Comparison of ENCODE assay signal across 23 mouse cellular contexts in genomic region chr3:54528292-54528691, GRCm38 (mm10).
A peak's percentile ranks its signal among the peaks of the same experiment; 100 is the strongest.
DNase-seq lines count a peak whose midpoint lies in the region; ATAC-seq and TF ChIP-seq lines count a peak whose summit lies in the region.
"Had no signal": no experiment of that assay in that cellular context is flagged by ENCODE, and none has a peak within 500 bp of the region (broad histone marks: within the 10 kb centered on the region; RNA-seq: fewer than 3 reads in every experiment).

No protein-coding gene starts in this region.

- H3K27ac ChIP-seq in kidney, postnatal 0 days: no peak overlapping the region
- H3K27ac ChIP-seq in kidney, embryonic 16.5 days (ENCODE audit: low read length): no peak overlapping the region
- no peak overlapping the region for H3K27ac ChIP-seq in midbrain, postnatal 0 days (ENCODE audit: low read depth, low read length)
- H3K27ac ChIP-seq in midbrain, embryonic 14.5 days (replicated peaks; ENCODE audit: low read depth, low read length): no peak overlapping the region
- no peak overlapping the region for H3K27ac ChIP-seq in ES-E14 (ENCODE audit: insufficient read depth, low read depth, low read length, poor library complexity, severe bottlenecking)
- H3K27ac ChIP-seq: lung, embryonic 15.5 days; macrophage; neural tube, embryonic 13.5 days had no signal

- no peak for DNase-seq in kidney, postnatal 0 days (ENCODE audit: low spot score)
- DNase-seq in midbrain, postnatal 0 days (ENCODE audit: low spot score): no peak
- no peak for DNase-seq in midbrain, embryonic 14.5 days
- peak; percentile 16 for DNase-seq in ES-E14 (ENCODE audit: low read depth, low spot score)
- DNase-seq in naive thymus-derived CD4-positive, alpha-beta T cell, adult 2 months (ENCODE audit: low read depth): peak; percentile 33
- DNase-seq in cerebellum, adult 8-10 months: no peak
- DNase-seq in yolk sac, embryonic 10.5 days (ENCODE audit: low spot score): no peak
- DNase-seq: adrenal gland, postnatal 25 days; cerebellum, adult 11-12 months; cerebellum, postnatal 25 days; embryo, embryonic 11 days; heart, adult 18-20 months; heart, postnatal 4 days; kidney, adult 8-10 months; kidney, postnatal 4 days; thymus, adult 18-20 months had no signal

- H3K9me3 ChIP-seq in kidney, postnatal 0 days (replicated peaks; ENCODE audit: low read length): peaks cover 5% of the 10 kb centered on the region
- peaks cover 6% of the 10 kb centered on the region for H3K9me3 ChIP-seq in kidney, embryonic 16.5 days (ENCODE audit: low read length)
- H3K9me3 ChIP-seq in midbrain, postnatal 0 days (ENCODE audit: low read length): 0 out of 2 replicates have a peak, but pooled peaks cover 4% of the 10 kb centered on the region
- H3K9me3 ChIP-seq in midbrain, embryonic 14.5 days (ENCODE audit: control insufficient read depth, low read length): 0 out of 2 replicates have a peak, but pooled peaks cover 6% of the 10 kb centered on the region
- no peaks in the 10 kb centered on the region for H3K9me3 ChIP-seq in ES-E14 (ENCODE audit: control insufficient read depth, insufficient read depth, low read depth, low read length)

- in situ Hi-C loops in ES-E14 (cut with MboI; ENCODE audit: low sequenced_read_pairs in 2 of 2, unreplicated experiment in 2 of 2): loop anchor here in 1 of 2 experiments (10.0 kb wide), 1 partner anchor 173 kb away; no protein-coding TSS in a partner anchor

- WGBS in kidney, postnatal 0 days: 79% methylated on average over 3 of the region's 3 CpGs
- 89% methylated on average over 3 of the region's 3 CpGs for WGBS in kidney, embryonic 16.5 days
- 89% methylated on average over 3 of the region's 3 CpGs for WGBS in midbrain, postnatal 0 days
- 85% methylated on average over 3 of the region's 3 CpGs for WGBS in midbrain, embryonic 14.5 days

- H3K4me3 ChIP-seq in kidney, postnatal 0 days (replicated peaks; ENCODE audit: low read depth, low read length): no peak overlapping the region
- no peak overlapping the region for H3K4me3 ChIP-seq in kidney, embryonic 16.5 days (ENCODE audit: low read length)
- no peak overlapping the region for H3K4me3 ChIP-seq in midbrain, postnatal 0 days (ENCODE audit: low read depth, low read length)
- no peak overlapping the region for H3K4me3 ChIP-seq in midbrain, embryonic 14.5 days (replicated peaks; ENCODE audit: low read depth, low read length)
- H3K4me3 ChIP-seq in ES-E14 (ENCODE audit: insufficient read depth in 1 of 2, low read depth in 1 of 2, low read length in 2 of 2, poor library complexity in 1 of 2, severe bottlenecking in 1 of 2): no peak overlapping the region
- H3K4me3 ChIP-seq: lung, embryonic 15.5 days; neural tube, embryonic 13.5 days had no signal

- no peak overlapping the region for H3K9ac ChIP-seq in kidney, postnatal 0 days (ENCODE audit: low read depth, low read length)
- H3K9ac ChIP-seq in kidney, embryonic 16.5 days (replicated peaks; ENCODE audit: low read length): no peak overlapping the region
- no peak overlapping the region for H3K9ac ChIP-seq in midbrain, postnatal 0 days (replicated peaks; ENCODE audit: low read length, poor library complexity, severe bottlenecking)
- H3K9ac ChIP-seq in midbrain, embryonic 14.5 days (replicated peaks; ENCODE audit: low read length): no peak overlapping the region
- H3K9ac ChIP-seq in ES-E14 (ENCODE audit: insufficient read depth, low read depth, low read length, poor library complexity, severe bottlenecking): no peak overlapping the region
- H3K9ac ChIP-seq: lung, embryonic 15.5 days; neural tube, embryonic 13.5 days had no signal

- H3K27me3 ChIP-seq in kidney, postnatal 0 days (ENCODE audit: insufficient read depth, low read length): no peaks in the 10 kb centered on the region
- no peaks in the 10 kb centered on the region for H3K27me3 ChIP-seq in kidney, embryonic 16.5 days (ENCODE audit: insufficient read depth, low read length)
- H3K27me3 ChIP-seq in midbrain, postnatal 0 days (ENCODE audit: insufficient read depth, low read length): no peaks in the 10 kb centered on the region
- H3K27me3 ChIP-seq in midbrain, embryonic 14.5 days (ENCODE audit: control insufficient read depth, insufficient read depth, low read length): no peaks in the 10 kb centered on the region
- H3K27me3 ChIP-seq: lung, embryonic 15.5 days; neural tube, embryonic 13.5 days had no signal

- no peak for ATAC-seq in kidney, postnatal 0 days (replicated peaks; ENCODE audit: low FRiP score, low read depth)
- no peak for ATAC-seq in kidney, embryonic 16.5 days (ENCODE audit: low FRiP score, low TSS enrichment)
- no peak for ATAC-seq in midbrain, postnatal 0 days (ENCODE audit: low FRiP score)
- ATAC-seq in midbrain, embryonic 14.5 days (ENCODE audit: low FRiP score, low TSS enrichment): no peak
- ATAC-seq: forebrain, embryonic 16.5 days; hindbrain, embryonic 16.5 days had no signal

- TF ChIP-seq CTCF in kidney, postnatal 0 days (IDR thresholded peaks at IDR 0.05; ENCODE audit: low read depth): peak; percentile 33; the same call in 1 of the 2 replicates
- TF ChIP-seq CTCF in midbrain, postnatal 0 days (IDR thresholded peaks at IDR 0.05): 0 out of 2 replicates have a peak, but pooled peaks have one; percentile 18

- H3K36me3 ChIP-seq in kidney, postnatal 0 days (ENCODE audit: insufficient read depth, low read length): no peaks in the 10 kb centered on the region
- H3K36me3 ChIP-seq in kidney, embryonic 16.5 days (ENCODE audit: insufficient read depth, low read length): no peaks in the 10 kb centered on the region
- H3K36me3 ChIP-seq in midbrain, postnatal 0 days (ENCODE audit: insufficient read depth, low read length): no peaks in the 10 kb centered on the region
- H3K36me3 ChIP-seq in midbrain, embryonic 14.5 days (ENCODE audit: control insufficient read depth, insufficient read depth, low read length): no peaks in the 10 kb centered on the region
- H3K36me3 ChIP-seq in ES-E14 (ENCODE audit: control insufficient read depth, insufficient read depth, low read length, poor library complexity, severe bottlenecking): no peaks in the 10 kb centered on the region
- H3K36me3 ChIP-seq: lung, embryonic 15.5 days; neural tube, embryonic 13.5 days had no signal

- no peak overlapping the region for H3K4me2 ChIP-seq in kidney, postnatal 0 days (ENCODE audit: low read length)
- no peak overlapping the region for H3K4me2 ChIP-seq in kidney, embryonic 16.5 days (replicated peaks; ENCODE audit: low read depth, low read length)
- no peak overlapping the region for H3K4me2 ChIP-seq in midbrain, postnatal 0 days (ENCODE audit: low read depth, low read length, poor library complexity, severe bottlenecking)
- H3K4me2 ChIP-seq in midbrain, embryonic 14.5 days (ENCODE audit: low read length): no peak overlapping the region
- H3K4me2 ChIP-seq: lung, embryonic 15.5 days; midbrain, embryonic 11.5 days; neural tube, embryonic 13.5 days had no signal

- 0 out of 2 replicates have a peak, but pooled peaks cover 5% of the 10 kb centered on the region for H3K4me1 ChIP-seq in kidney, postnatal 0 days (replicated peaks; ENCODE audit: insufficient read depth, low read length)
- peaks cover 7% of the 10 kb centered on the region; the same call in 1 of the 2 replicates for H3K4me1 ChIP-seq in kidney, embryonic 16.5 days (ENCODE audit: insufficient read depth, low read length)
- H3K4me1 ChIP-seq in midbrain, postnatal 0 days (ENCODE audit: insufficient read depth, low read length): no peaks in the 10 kb centered on the region
- no peaks in the 10 kb centered on the region for H3K4me1 ChIP-seq in midbrain, embryonic 14.5 days (ENCODE audit: control insufficient read depth, insufficient read depth, low read length)
- H3K4me1 ChIP-seq in ES-E14 (ENCODE audit: control insufficient read depth in 2 of 2, insufficient read depth in 2 of 2, low read length in 2 of 2, poor library complexity in 1 of 2): no peaks in the 10 kb centered on the region
- H3K4me1 ChIP-seq: lung, embryonic 15.5 days; neural tube, embryonic 13.5 days had no signal

TF ChIP-seq in ES-E14, 5 proteins besides CTCF, POLR2A, EP300 and RAD21:
- no peak for TF ChIP-seq ZC3H11A (IDR thresholded peaks at IDR 0.05; ENCODE audit: borderline replicate concordance, low read depth, low read length)
- no peak for TF ChIP-seq CHD2 (IDR thresholded peaks at IDR 0.05; ENCODE audit: low read depth, low read length)
- no peak for TF ChIP-seq MAFK (IDR thresholded peaks at IDR 0.05; ENCODE audit: insufficient read depth, low read depth, low read length)

Comparison
In these comparisons a context has a peak if more than half of its experiments do, and no peak if none do; other contexts are left out.
1. DNase-seq: peak in ES-E14 (single experiment) and naive thymus-derived CD4-positive, alpha-beta T cell, adult 2 months (single experiment); none in kidney, postnatal 0 days (single experiment), midbrain, postnatal 0 days (single experiment), midbrain, embryonic 14.5 days (single experiment), cerebellum, adult 8-10 months (single experiment) and yolk sac, embryonic 10.5 days (single experiment).